Mouse (Mus musculus): ENCODE measurements around the gene Tchhl1.

Gene Tchhl1

GRCm38 (mm10) chr3:93504536-93505189 lies 36.1 kb downstream of the Tchhl1 start:
- DNase-seq (ENCODE audit: low spot score), result no peak

GRCm38 (mm10) chr3:93505960-93506863 lies 37.7 kb downstream of the Tchhl1 start:
- DNase-seq (ENCODE audit: low spot score), result peak; percentile 44

DNA sequence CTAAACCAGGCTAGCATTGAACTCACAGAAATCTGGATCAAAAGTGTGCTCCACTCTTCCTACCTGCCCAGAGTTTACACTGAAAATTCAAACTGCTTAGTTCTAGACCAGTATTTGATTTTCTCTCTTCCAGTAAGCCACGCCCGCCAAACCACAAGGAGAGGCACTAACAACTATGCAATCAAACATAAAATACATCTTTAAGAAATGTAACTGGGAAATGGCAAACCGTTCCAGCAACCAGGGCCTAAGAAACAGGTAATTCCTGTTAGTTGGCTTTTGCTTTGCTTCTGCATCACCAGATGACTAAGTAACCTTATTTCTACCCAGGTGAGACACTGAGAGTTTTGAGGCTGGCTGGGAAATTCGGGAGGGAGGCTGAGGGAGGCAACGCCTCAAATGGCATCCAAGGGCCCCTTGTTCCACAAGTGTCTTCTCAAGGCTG lies 38.3 kb downstream of the Tchhl1 start:
- no peak for DNase-seq (ENCODE audit: low spot score)

GRCm38 (mm10) chr3:93509301-93509700 lies 40.7 kb downstream of the Tchhl1 start:
- no peak for DNase-seq (ENCODE audit: low spot score)

DNA sequence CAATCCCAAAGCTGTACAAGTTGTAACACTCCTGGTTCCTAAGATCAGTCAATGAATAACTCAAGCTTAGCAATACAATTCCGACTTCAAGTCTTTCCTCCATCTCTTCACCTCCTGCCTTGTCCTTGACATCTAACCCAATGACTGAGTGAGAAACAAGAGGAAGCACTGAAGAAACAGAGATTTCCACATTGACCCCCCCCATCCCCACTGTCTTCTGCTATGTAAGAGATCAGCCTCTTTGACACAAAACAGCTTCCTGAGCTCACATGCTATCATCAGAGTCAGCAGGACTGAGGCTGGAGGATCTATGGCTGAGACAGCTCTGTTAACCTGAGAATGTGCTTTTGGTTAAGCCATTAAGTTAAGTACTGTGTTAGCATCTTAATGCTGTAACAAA lies 42.5 kb downstream of the Tchhl1 start:
- no peak for DNase-seq (ENCODE audit: low spot score)

DNA sequence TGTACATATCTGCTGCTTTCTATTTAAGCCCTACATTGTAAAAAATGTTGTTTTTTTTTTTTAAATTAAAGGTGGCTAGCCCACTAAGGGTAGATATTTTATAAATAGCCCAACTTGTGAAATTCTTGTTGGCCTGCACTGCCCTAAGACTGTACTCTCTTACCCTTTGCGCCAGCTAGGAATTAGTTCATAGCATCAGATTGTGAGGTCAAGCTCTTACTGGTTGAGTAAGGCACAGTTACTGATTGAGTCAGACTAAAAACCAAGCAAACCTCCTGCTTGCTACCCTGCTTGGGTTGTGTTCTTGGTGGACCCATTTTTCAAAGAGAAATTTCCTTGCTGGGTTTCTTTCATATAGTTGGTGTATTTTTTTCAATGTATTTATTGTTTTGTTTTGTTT lies 43.2 kb downstream of the Tchhl1 start:
- no peak for DNase-seq (ENCODE audit: low spot score)

DNA sequence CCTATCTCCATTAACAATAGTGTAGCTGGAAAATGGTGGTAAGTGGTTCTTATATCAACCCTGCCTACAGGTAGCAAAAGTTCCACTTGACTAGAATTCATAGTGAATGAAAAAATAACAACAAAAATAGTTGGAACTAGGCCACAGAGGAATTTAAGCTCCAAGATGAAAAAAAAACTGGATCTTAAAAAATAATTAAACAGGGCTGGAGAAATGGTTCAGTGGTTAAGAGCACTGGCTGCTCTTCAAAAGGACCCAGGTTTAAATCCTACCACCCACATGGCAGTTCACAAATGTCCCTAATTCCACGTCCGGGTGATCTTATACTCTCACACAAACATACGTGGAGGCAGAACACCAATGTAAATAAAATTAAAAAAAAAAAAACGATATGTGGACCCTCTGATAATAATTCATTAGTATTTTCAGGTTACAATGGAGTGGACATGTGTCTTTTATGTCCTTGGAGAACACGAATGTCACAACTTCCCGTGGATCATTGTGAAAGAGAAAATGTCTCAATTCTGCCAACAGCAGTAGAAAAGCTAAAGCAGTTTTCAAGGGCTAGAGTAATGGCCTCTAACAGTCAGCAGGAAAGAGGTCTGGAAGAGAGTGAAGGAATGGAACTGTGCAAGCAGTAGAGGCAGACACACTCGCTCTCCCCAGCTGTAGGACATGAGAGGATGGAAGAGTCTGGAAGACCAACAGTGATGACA lies 44.0 kb downstream of the Tchhl1 start:
- no peak for DNase-seq (ENCODE audit: low spot score)

- DNase-seq (ENCODE audit: low spot score), result no peak
These were observed 46.1 kb downstream of the Tchhl1 start for GRCm38 (mm10) chr3:93514628-93515027.

DNA sequence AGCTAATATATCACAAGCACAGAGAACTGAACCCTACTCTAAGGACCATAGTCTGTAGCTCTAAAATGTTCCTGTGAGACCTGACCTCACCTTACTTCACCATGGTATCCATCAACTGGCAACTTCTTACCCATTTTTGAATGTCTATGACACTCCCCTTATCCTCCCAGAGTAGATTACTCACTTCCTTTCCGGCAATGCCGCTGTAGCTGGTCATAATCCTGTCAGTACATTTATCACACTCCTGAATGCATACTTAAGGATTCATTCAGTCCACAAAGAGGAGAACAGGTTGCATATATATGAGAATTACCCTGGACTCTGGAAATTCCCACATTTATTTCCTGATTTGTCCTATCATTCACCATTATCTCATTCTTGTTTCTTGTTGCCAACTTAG lies 48.8 kb downstream of the Tchhl1 start:
- DNase-seq (ENCODE audit: low spot score), result no peak

DNA sequence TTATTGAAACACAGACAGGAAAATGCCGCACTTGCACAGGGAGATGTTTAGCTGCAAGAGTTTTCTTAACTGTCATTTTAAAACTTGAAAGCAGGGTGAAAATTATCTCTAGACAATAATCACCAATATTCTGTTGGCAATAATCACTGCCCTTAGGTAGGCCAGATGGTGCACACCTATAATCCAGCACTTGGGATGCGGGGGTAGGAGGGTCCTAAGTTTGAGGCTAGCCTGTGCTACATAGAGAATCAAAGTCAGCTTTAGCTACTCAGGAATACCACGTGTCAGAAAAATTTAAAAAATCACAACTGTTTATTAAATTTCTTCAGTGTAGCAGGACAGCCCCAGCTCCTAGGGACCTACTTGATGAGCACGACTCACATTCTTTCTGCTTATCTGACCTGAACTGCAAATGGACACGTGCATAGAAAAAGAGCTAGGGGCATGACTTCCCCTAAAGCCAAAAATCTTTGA lies 51.3 kb downstream of the Tchhl1 start:
- DNase-seq (ENCODE audit: low spot score), result no peak

DNA sequence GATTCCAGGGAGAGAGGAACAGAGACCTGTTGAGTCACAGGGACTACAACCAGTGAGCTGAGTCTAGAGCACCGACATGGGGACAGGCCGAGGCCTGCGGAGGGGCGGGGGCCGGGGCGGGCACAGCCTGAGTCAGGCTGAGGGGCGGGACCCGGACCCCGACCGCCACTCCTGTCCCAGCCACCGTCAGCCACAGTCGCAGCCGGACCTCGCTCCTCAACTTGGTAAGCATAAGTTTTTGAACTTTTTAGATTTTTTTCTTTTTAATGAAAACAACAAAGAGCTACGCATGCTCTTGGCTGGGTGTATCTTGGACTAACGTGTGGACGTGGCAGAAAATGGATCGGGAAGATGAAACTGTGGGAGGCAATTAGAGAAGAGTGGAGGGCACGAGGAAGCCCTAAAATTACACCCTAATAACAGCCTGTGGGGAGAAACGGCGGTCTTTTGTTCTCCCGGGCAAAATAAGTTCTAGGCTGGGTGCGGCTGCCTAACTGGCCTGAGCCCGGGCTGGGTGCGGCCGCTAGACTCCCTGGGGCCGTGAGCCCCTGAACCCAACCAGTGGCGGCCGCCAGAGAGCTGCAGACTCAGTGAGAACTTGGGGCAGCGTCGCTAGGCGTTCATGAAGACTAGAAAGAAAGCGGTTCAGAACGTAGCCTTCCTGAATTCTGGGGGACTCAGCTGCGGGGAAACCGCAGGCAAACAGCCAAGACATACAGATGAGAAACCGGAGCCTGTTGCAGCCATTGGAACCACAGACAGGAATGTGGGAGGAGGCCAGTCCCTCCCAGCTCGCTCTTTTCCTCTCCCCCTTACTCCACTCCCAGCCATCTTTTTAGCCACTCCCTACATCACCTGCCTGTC lies 52.0 kb downstream of the Tchhl1 start, which contains the start of gene S100a11:
S100a11 (plus strand) TSS at position 159 of the 864 bp plus-strand sequence.
- DNase-seq (ENCODE audit: low spot score), result peak; percentile 68
